Mouse (Mus musculus) CD4-positive, CD25-positive, alpha-beta regulatory T cell, adult 2 months (primary cell): ENCODE results near the gene Alk.

Source experiments
- DNase-seq: peaks from one replicate; pipeline ENCODE4 v3.0.0-alpha.2; 2012; ENCODE audit warnings: low read depth, low spot score

Alk gene

GRCm38 (mm10) chr17:72401861-72402260 is 202.6 kb downstream of the Alk start:
- no peak for DNase-seq

GRCm38 (mm10) chr17:72401349-72401748 is 203.1 kb downstream of the Alk start:
- no peak for DNase-seq

GRCm38 (mm10) chr17:72399331-72400059 is 204.9 kb downstream of the Alk start:
- DNase-seq = no peak

- DNase-seq = no peak
Observed at GRCm38 (mm10) chr17:72395956-72396355, 208.5 kb downstream of the Alk start.

GRCm38 (mm10) chr17:72368991-72369390 is 235.4 kb downstream of the Alk start:
- DNase-seq = no peak

- no peak for DNase-seq
Observed at GRCm38 (mm10) chr17:72362811-72363496, 241.5 kb downstream of the Alk start.

GRCm38 (mm10) chr17:72361961-72362360 is 242.5 kb downstream of the Alk start:
- no peak for DNase-seq

GRCm38 (mm10) chr17:72356759-72357302 is 247.6 kb downstream of the Alk start:
- DNase-seq = no peak

GRCm38 (mm10) chr17:72339437-72339836 is 265.0 kb downstream of the Alk start:
- DNase-seq = no peak

- DNase-seq = no peak
Observed at GRCm38 (mm10) chr17:72332909-72333308, 271.5 kb downstream of the Alk start.

GRCm38 (mm10) chr17:72325941-72326340 is 278.5 kb downstream of the Alk start:
- DNase-seq = no peak

GRCm38 (mm10) chr17:72319576-72319975 is 284.9 kb downstream of the Alk start:
- DNase-seq = no peak

GRCm38 (mm10) chr17:72299651-72300050 is 304.8 kb downstream of the Alk start:
- no peak for DNase-seq

GRCm38 (mm10) chr17:72296349-72296748 is 308.1 kb downstream of the Alk start:
- no peak for DNase-seq

- DNase-seq = no peak
Observed at GRCm38 (mm10) chr17:72293267-72293580, 311.2 kb downstream of the Alk start.

GRCm38 (mm10) chr17:72292444-72293266 is 311.8 kb downstream of the Alk start:
- DNase-seq = no peak

GRCm38 (mm10) chr17:72285961-72286360 is 318.5 kb downstream of the Alk start:
- no peak for DNase-seq

GRCm38 (mm10) chr17:72278296-72278695 is 326.1 kb downstream of the Alk start:
- DNase-seq = no peak

GRCm38 (mm10) chr17:72276778-72277177 is 327.6 kb downstream of the Alk start:
- DNase-seq = no peak

- DNase-seq = no peak
Observed at GRCm38 (mm10) chr17:72275391-72275904, 329.0 kb downstream of the Alk start.

GRCm38 (mm10) chr17:72274205-72274604 is 330.2 kb downstream of the Alk start:
- no peak for DNase-seq

- no peak for DNase-seq
Observed at GRCm38 (mm10) chr17:72271640-72272039, 332.8 kb downstream of the Alk start.
